Mouse (Mus musculus) brain, embryonic 14.5 days (tissue): ENCODE measurements at regions not wholly inside any gene's neighbourhood (a gene's known extent, or its start where the extent isn't known, plus 50 kb on each side); places are given as distances from the start of the nearest gene placed in this dataset.

Experiments
- CTCF ChIP-seq: fragments of 200-500 bp; IDR thresholded peaks from 2 replicates; pipeline ENCODE4 v1.5.1; 2012; ENCODE audit warnings: inconsistent platforms, mild to moderate bottlenecking, moderate library complexity, borderline replicate concordance; ENCODE audit not compliant: insufficient read depth, insufficient read length; ENCODE audit errors: extremely low read depth
- POLR2A ChIP-seq: fragments of 200-500 bp; IDR thresholded peaks from 2 replicates; pipeline ENCODE4 v1.6.1; 2012; ENCODE audit warnings: mild to moderate bottlenecking, inconsistent platforms, borderline replicate concordance; ENCODE audit not compliant: poor library complexity, insufficient read depth, insufficient read length, severe bottlenecking; ENCODE audit errors: extremely low read depth

GRCm38 (mm10) chr3:40243499-40244101 lies 287.5 kb upstream of the Intu start:
- TF ChIP-seq CTCF (no peak), POLR2A (no peak)
